Mouse (Mus musculus) frontal cortex, postnatal 36 days (tissue): ENCODE data around the gene Synpr.
"Not testable (repeated sequence)": the region's sequence is repeated elsewhere in the genome, so short reads cannot be mapped to it uniquely, and the experiment has no call there.

ENCODE experiments used
- DNase-seq, 2 experiments: peaks; one replicate each; pipeline ENCODE4 v3.0.0; 2022; ENCODE audit warnings: low spot score in 2 of 2

The Synpr gene

GRCm38 (mm10) chr14:13284091-13284844 is at the start of gene Synpr:
Gene Synpr, plus strand, starts transcription at chr14:13284780.
- peak; percentile 60 to 71 for DNase-seq

- DNase-seq: peak; percentile 4 to 42
These were observed 47.7 kb upstream of the Synpr start for GRCm38 (mm10) chr14:13236929-13237328.

- DNase-seq: no peak
These were observed 37.1 kb upstream of the Synpr start for GRCm38 (mm10) chr14:13247431-13247830.

- DNase-seq: no peak
These were observed 35.2 kb upstream of the Synpr start for GRCm38 (mm10) chr14:13249361-13249760.

GRCm38 (mm10) chr14:13252594-13252993 is 32.0 kb upstream of the Synpr start:
- no peak for DNase-seq

GRCm38 (mm10) chr14:13254741-13255140 is 29.8 kb upstream of the Synpr start:
- not testable (repeated sequence) for DNase-seq

GRCm38 (mm10) chr14:13262406-13262805 is 22.2 kb upstream of the Synpr start:
- DNase-seq: no peak

- DNase-seq: no peak
These were observed 18.2 kb upstream of the Synpr start for GRCm38 (mm10) chr14:13266331-13266730.

GRCm38 (mm10) chr14:13267181-13267580 is 17.4 kb upstream of the Synpr start:
- DNase-seq: no peak

GRCm38 (mm10) chr14:13283211-13283610 is 1.4 kb upstream of the Synpr start:
- no peak for DNase-seq

GRCm38 (mm10) chr14:13284845-13285198 is 242 bp downstream of the Synpr start:
- DNase-seq: no peak

- no peak for DNase-seq
These were observed 956 bp downstream of the Synpr start for GRCm38 (mm10) chr14:13285341-13286130.

GRCm38 (mm10) chr14:13294200-13294599 is 9.6 kb downstream of the Synpr start:
- no peak for DNase-seq

- no peak for DNase-seq
These were observed 29.7 kb downstream of the Synpr start for GRCm38 (mm10) chr14:13314323-13314722.

GRCm38 (mm10) chr14:13328461-13328860 is 43.9 kb downstream of the Synpr start:
- DNase-seq: no peak

- DNase-seq: no peak
These were observed 48.1 kb downstream of the Synpr start for GRCm38 (mm10) chr14:13332497-13333306.

GRCm38 (mm10) chr14:13333372-13333771 is 48.8 kb downstream of the Synpr start:
- no peak for DNase-seq

GRCm38 (mm10) chr14:13336162-13336561 is 51.6 kb downstream of the Synpr start:
- peak in 1 of 2 experiments; percentile 45 for DNase-seq

- DNase-seq: no peak
These were observed 56.1 kb downstream of the Synpr start for GRCm38 (mm10) chr14:13340688-13341087.

GRCm38 (mm10) chr14:13344240-13344639 is 59.7 kb downstream of the Synpr start:
- no peak for DNase-seq

- no peak for DNase-seq
These were observed 64.7 kb downstream of the Synpr start for GRCm38 (mm10) chr14:13349170-13349865.

- peak in 1 of 2 experiments; percentile 41 for DNase-seq
These were observed 69.6 kb downstream of the Synpr start for GRCm38 (mm10) chr14:13354154-13354553.
